Mouse (Mus musculus): ENCODE measurements at regions not wholly inside any gene's neighbourhood (a gene's known extent, or its start where the extent isn't known, plus 50 kb on each side); places are given as distances from the start of the nearest gene placed in this dataset.

- no peak for DNase-seq (ENCODE audit: low spot score)
These were observed 94.0 kb upstream of the Cpeb2 start for GRCm38 (mm10) chr5:43138931-43139486.

DNA sequence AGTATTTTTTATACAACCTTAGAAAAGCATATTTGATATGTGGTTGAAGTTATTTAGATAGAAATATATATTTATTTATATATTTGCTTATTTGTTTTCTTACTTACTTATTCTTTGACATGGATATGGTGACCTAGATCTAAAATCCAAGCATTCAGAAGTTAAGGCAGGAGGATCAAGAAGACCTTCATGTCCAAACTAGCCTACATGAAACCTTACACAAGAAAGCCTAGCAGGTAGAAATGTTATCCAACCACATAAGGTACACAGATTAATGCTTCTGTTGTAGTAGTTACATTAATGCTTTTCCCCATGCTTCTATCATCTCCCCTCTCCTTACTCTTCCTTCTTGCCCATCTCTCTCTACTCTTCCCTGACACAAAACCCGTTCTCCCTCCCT, 93.2 kb upstream of the Cpeb2 start:
- DNase-seq (ENCODE audit: low spot score) = no peak

GRCm38 (mm10) chr5:43145939-43146338, 87.0 kb upstream of the Cpeb2 start:
- DNase-seq (ENCODE audit: low spot score) = no peak

- DNase-seq (ENCODE audit: low spot score) = no peak
These were observed 86.0 kb upstream of the Cpeb2 start for GRCm38 (mm10) chr5:43146928-43147327.

- no peak for DNase-seq (ENCODE audit: low spot score)
These were observed 84.5 kb upstream of the Cpeb2 start for GRCm38 (mm10) chr5:43148486-43148885.

GRCm38 (mm10) chr5:43149559-43149958, 83.4 kb upstream of the Cpeb2 start:
- no peak for DNase-seq (ENCODE audit: low spot score)

GRCm38 (mm10) chr5:43151099-43151774, 81.7 kb upstream of the Cpeb2 start:
- DNase-seq (ENCODE audit: low spot score) = no peak

DNA sequence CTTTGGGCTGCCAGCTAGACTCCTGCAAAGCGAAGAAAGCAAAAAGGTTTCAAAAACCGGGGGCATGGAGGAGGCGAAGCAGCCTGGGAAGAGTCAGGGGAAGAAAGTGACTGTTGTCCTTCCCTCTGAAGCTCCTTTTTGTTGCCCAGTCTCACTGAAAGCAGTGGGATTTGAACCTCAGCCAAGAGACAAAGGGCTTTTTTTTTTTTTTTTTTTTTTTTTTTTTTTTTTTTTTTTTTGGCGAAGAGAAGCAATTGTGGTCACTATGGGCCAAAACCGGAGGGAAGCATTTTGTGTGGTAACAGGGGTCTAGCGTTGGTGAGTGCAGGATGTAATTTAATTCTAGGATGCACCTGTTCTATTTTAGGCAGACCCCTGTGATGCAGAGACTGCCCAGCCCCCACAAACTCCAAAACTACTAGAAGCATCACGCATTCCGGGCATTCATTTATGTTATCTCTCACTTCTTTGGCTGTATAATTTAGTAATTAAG, 80.8 kb upstream of the Cpeb2 start:
- DNase-seq (ENCODE audit: low spot score) = no peak

- no peak for DNase-seq (ENCODE audit: low spot score)
These were observed 80.1 kb upstream of the Cpeb2 start for GRCm38 (mm10) chr5:43152881-43153280.

GRCm38 (mm10) chr5:43156771-43157170, 76.2 kb upstream of the Cpeb2 start:
- no peak for DNase-seq (ENCODE audit: low spot score)

DNA sequence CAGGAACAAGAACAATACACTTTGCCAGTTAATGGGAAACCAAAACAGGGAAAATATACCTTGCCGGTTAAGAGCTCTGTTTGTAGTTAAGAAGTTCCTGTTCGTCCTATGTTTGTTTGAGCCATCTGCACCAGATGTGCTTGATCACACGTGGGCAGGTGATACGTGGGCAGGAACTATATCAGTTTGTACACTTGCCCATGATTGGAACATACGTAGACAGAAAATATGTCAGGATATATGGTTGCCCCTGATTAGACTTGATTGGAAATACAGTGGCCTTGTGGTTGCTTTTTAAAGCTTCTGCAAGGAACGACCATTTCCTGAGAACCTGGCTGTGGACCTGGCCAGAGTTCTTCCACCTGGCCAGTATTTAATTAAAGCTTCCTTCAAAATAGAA, 72.8 kb upstream of the Cpeb2 start:
- no peak for DNase-seq (ENCODE audit: low spot score)

GRCm38 (mm10) chr5:43181475-43181874, 51.5 kb upstream of the Cpeb2 start:
- DNase-seq (ENCODE audit: low spot score) = no peak

Data from testis, postnatal 10 days (tissue).